Mouse (Mus musculus) liver, embryonic 11.5 days (tissue): ENCODE data around the gene Ankrd2. TPM values are rescaled to one million over a fixed set of nuclear protein-coding genes. Genes with fewer than 3 reads are reported as not detected.

Experiments used
- ATAC-seq: fragments of 200-750 bp; cut with Nextera tagmentation; replicated peaks from 2 replicates; pipeline ENCODE4 v1.8.0; 2017; ENCODE audit warnings: moderate number of reproducible peaks, mild to moderate bottlenecking, moderate TSS enrichment, moderate library complexity; ENCODE audit not compliant: low FRiP score
- DNase-seq: peaks from one replicate; pipeline ENCODE4 v3.0.0-alpha.2; 2017; ENCODE audit warnings: low spot score
- H3K27ac ChIP-seq: fragments of 300-500 bp; sonication (generic); 2 replicates; pipeline ENCODE4 v1.5.1; 2014; ENCODE audit warnings: mild to moderate bottlenecking, low read depth, low read length, control low read depth
- H3K27me3 ChIP-seq: fragments of 300-500 bp; sonication (generic); replicated peaks from 2 replicates; pipeline ENCODE4 v1.6.1; 2014; ENCODE audit warnings: low read length, mixed read lengths; ENCODE audit not compliant: control insufficient read depth, insufficient read depth
- H3K36me3 ChIP-seq: fragments of 300-500 bp; sonication (generic); 2 replicates; pipeline ENCODE4 v1.6.1; 2014; ENCODE audit warnings: mild to moderate bottlenecking, low read length, moderate library complexity, mixed read lengths; ENCODE audit not compliant: control insufficient read depth, insufficient read depth
- H3K4me1 ChIP-seq: fragments of 300-500 bp; sonication (generic); replicated peaks from 2 replicates; pipeline ENCODE4 v1.6.1; 2014; ENCODE audit warnings: low read length, mixed read lengths; ENCODE audit not compliant: control insufficient read depth, insufficient read depth
- H3K4me2 ChIP-seq: fragments of 300-500 bp; sonication (generic); 2 replicates; pipeline ENCODE4 v1.6.1; 2014; ENCODE audit warnings: mild to moderate bottlenecking, control low read depth, moderate library complexity
- H3K4me3 ChIP-seq: fragments of 300-500 bp; sonication (generic); 2 replicates; pipeline ENCODE4 v1.5.1; 2014; ENCODE audit warnings: low read depth, low read length, control low read depth
- H3K9ac ChIP-seq: fragments of 300-500 bp; sonication (generic); 2 replicates; pipeline ENCODE4 v1.6.1; 2014; ENCODE audit warnings: low read depth, low read length, control low read depth
- H3K9me3 ChIP-seq: fragments of 300-500 bp; sonication (generic); 2 replicates; pipeline ENCODE4 v1.6.1; 2016; ENCODE audit warnings: low read length, inconsistent platforms, mixed read lengths; ENCODE audit not compliant: control insufficient read depth
- WGBS: fragments of 180-500 bp; shearing (Covaris S2); extraction: QIAGEN DNeasy Blood & Tissue Kit; methylation state at CpG from one replicate; pipeline ENCODE4 v1.1.7; 2014; 5-methylcytosine and 5-hydroxymethylcytosine counted together
- polyA plus RNA-seq: library from polyadenylated mRNA; unstranded; fragments of >200 nt; fragmentation: Nextera tagmentation; extraction: Ambion mirVana; gene quantifications from 2 replicates; pipeline ENCODE4 v1.2.1, GENCODE M21; 2014

Gene Ankrd2
- polyA plus RNA-seq, 1 experiment from 2014 or later = not detected

DNA sequence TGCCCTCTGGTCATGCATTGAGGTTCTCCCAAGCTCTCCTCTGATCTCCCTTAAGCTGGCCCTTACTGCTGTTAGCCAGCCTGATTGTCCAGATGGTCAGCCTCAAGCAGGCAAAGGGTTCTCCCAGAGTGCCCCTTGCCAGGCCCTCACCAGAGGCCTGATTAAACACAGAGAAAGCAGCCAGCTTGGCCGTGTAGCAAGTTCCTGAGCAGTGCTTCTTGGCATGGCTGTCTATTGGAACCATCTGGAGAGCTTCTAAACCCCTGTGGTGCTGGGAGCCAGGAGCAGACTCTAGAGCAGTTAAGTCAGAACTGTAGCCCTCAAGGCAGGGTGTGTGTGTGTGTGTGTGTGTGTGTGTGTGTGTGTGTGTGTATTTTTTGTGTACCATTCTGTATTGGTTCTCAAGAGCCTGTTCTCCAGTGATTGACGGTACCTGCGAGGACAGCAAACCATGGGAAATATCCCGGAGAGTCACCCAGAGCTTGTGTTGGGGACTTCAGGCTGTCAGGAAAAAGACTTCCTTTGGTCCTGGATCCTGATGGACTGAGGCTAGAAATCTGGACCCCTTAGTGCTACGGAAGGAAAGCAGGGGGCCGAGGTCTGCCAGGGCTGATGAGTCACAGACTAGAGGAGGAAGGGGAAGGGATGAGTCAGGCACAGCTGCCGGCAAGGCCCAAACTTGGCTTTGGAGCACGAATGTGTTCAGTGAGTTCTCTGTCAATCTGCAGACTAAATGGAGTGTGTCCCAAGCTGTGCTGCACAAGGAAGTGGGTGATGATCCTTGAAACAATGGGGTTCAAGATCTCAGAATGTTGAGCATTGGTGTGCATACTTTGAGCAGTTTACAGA, 18.2 kb upstream of the Ankrd2 start:
- no peak overlapping the region for H3K9ac ChIP-seq
- DNase-seq = no peak
- no peak for ATAC-seq
- peaks cover 8% of the 10 kb centered on the region; the same call in 1 of the 2 replicates for H3K4me1 ChIP-seq
- H3K4me2 ChIP-seq = no peak overlapping the region
- no peaks in the 10 kb centered on the region for H3K9me3 ChIP-seq
- H3K27me3 ChIP-seq = no peaks in the 10 kb centered on the region
- H3K4me3 ChIP-seq = no peak overlapping the region
- H3K36me3 ChIP-seq = no peaks in the 10 kb centered on the region
- peak overlapping the region; percentile 45; the same call in 1 of the 2 replicates for H3K27ac ChIP-seq
- WGBS = 51% methylated on average over 8 of the region's 8 CpGs

DNA sequence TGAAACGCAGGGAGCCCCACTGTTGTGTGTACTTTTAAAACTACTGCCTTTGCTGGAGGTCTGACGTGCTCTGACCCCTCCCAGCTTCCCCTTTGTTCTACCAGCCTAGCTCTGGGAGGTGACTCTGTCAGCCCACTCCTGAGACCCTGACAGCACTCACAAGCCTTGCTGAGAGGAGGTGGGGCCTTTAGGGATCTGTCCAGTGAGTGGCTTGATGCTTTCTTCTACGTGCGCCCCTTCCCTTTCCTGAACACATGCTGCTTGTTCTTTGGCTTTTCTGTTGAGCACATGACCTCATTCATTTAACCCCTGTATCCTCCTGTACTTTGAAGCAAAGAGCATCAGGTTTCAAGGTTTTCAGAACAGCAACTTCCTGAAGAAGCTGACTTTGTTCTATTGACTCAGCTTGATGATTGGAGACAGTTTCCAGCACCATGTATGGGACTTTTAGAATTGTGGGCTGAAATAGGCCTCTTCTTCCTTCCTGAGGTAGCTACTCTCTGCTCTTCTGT, 16.7 kb upstream of the Ankrd2 start:
- H3K4me2 ChIP-seq = no peak overlapping the region
- H3K27me3 ChIP-seq = no peaks in the 10 kb centered on the region
- peak overlapping the region; percentile 32; the same call in 1 of the 2 replicates for H3K27ac ChIP-seq
- H3K36me3 ChIP-seq = no peaks in the 10 kb centered on the region
- no peak overlapping the region for H3K4me3 ChIP-seq
- H3K9me3 ChIP-seq = no peaks in the 10 kb centered on the region
- WGBS = 38% methylated on average over 4 of the region's 4 CpGs
- peaks cover 8% of the 10 kb centered on the region; the same call in 1 of the 2 replicates for H3K4me1 ChIP-seq
- ATAC-seq (no peak; the same call in 1 of the 2 replicates), DNase-seq (no peak)
- H3K9ac ChIP-seq = no peak overlapping the region

DNA sequence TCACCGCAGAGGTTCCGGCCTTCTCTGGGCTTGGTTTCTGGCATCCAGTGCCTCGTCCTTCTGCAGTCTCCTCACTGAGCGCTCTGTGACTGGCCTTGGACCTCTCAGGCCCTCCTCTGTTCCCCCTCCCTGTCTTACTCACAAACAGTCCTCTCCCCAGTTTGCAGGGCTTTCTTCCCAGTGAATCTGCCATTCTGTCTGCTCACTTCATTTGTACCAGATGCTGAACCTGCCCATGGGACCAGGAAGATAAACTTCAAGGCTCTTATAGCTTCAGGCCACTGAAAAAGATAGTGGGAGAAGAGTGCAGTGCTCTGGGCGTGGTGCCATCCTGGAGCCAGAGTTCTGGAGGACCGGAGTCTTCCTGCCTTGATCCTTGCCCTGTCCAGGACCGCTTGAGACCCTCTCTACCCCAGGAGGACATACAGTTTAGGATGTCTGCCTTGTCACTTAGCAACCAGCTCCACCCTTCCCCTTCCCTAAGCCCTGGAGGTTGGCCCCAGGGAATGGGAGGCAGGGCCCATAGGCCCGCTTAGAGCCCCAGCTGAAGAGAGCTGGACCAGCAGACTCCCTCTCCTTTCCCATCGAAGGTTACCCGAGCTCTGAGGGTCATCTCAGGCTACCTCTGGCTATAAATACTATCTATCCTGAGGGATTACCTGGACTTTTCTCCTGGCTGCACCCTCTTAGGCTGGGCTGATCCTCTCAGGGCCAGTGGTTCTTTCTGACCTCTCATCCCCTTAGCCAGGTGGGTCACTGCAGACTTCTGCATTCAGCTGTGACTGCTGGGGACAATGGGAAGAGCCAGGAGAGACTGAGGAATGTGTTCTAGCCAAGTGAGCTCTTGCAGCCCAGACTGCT, 13.9 kb upstream of the Ankrd2 start:
- Histone ChIP-seq H3K4me1 (peaks cover 8% of the 10 kb centered on the region; the same call in 1 of the 2 replicates), H3K27me3 (no peaks in the 10 kb centered on the region), H3K36me3 (no peaks in the 10 kb centered on the region), H3K9me3 (no peaks in the 10 kb centered on the region), H3K4me3 (no peak overlapping the region), H3K27ac (no peak overlapping the region), H3K4me2 (no peak overlapping the region), H3K9ac (no peak overlapping the region)
- ATAC-seq (no peak), DNase-seq (no peak)
- 74% methylated on average over 10 of the region's 10 CpGs for WGBS

DNA sequence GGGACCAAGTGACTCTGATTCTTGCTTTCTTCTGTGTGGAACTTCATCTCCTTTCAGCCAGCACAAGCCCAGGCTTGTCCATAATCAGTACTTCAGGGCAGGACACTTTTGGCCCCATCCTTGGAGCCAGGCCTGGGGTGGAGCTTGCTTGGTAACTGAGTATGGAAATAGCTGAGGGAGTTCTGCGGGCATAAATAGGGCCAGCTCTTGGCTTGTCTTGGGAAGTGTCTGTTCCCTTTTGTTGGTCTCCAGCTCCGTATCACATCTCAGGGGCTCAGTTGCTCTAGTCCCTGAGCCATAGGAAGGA, 13.3 kb upstream of the Ankrd2 start:
- Histone ChIP-seq H3K27me3 (no peaks in the 10 kb centered on the region), H3K9me3 (no peaks in the 10 kb centered on the region), H3K4me1 (peaks cover 8% of the 10 kb centered on the region; the same call in 1 of the 2 replicates), H3K4me3 (no peak overlapping the region), H3K27ac (no peak overlapping the region), H3K9ac (no peak overlapping the region), H3K36me3 (no peaks in the 10 kb centered on the region), H3K4me2 (no peak overlapping the region)
- DNase-seq (no peak), ATAC-seq (no peak)
- 88% methylated on average over 2 of the region's 2 CpGs for WGBS

DNA sequence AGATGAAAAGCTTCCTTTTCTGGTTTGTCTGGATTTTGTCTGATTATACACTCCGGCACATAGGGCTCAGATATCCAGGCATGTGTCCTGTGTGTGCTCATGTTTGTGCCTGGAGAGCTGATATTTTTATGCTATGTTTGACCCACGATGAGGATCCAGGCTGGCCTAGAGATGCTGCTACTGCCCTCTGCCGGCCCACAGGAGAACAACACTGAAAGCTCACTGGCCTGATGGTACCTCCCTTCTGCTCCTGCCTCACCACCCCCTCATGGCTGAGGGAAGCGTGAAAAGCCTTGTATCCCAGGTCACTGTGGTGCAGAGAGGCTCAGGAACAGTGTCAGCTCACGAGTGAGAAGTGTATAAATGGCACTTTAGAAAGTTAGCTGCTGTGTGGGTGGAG, 9.6 kb upstream of the Ankrd2 start:
- Histone ChIP-seq H3K27me3 (no peaks in the 10 kb centered on the region), H3K9me3 (no peaks in the 10 kb centered on the region), H3K36me3 (no peaks in the 10 kb centered on the region), H3K9ac (no peak overlapping the region), H3K4me1 (0 out of 2 replicates have a peak, but pooled peaks cover 3% of the 10 kb centered on the region), H3K4me3 (no peak overlapping the region), H3K27ac (no peak overlapping the region), H3K4me2 (no peak overlapping the region)
- peak; percentile 57; the same call in 1 of the 2 replicates for ATAC-seq
- peak; percentile 74 for DNase-seq
- WGBS = 7% methylated on average over 5 of the region's 5 CpGs

DNA sequence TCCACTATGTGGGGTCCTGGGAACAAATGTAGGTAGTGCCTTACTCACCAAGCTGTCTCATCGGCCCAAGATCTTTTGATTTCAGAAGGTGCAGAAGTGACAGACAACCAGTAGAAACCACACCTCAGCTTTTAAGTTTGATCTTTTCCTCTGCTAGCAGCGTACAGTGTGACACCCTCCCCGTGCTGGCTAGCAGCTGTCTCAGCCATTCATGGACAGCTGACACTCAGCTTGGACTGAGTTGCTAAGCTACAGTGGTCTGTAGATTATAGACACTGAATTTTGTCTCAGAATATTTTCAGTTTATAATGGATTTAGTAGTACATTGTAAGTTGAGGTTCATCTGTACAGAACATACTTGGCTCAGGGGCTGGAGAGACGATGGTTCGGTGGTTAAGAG, 4.7 kb upstream of the Ankrd2 start:
- 86% methylated on average over 5 of the region's 5 CpGs for WGBS
- no peak overlapping the region for H3K27ac ChIP-seq

DNA sequence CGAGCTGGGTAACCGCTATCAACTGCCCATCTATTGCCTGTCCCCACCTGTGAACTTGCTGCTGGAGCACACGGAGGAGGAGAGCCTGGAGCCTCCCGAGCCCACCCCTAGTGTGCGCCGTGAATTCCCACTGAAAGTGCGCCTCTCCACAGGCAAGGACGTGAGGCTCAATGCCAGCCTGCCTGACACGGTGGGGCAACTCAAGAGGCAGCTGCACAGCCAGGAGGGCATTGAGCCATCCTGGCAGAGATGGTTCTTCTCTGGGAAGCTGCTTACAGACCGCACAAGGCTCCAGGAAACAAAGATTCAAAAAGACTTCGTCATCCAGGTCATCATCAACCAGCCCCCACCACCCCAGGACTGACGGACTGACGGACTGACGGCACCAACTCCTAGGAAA, 2.2 kb upstream of the Ankrd2 start:
- H3K9ac ChIP-seq = no peak overlapping the region
- H3K36me3 ChIP-seq = no peaks in the 10 kb centered on the region
- DNase-seq (no peak), ATAC-seq (no peak)
- H3K27me3 ChIP-seq = no peaks in the 10 kb centered on the region; the same call in 1 of the 2 replicates
- H3K4me2 ChIP-seq = no peak overlapping the region
- H3K4me3 ChIP-seq = no peak overlapping the region
- H3K27ac ChIP-seq = no peak overlapping the region
- H3K9me3 ChIP-seq = no peaks in the 10 kb centered on the region
- H3K4me1 ChIP-seq = peaks cover 6% of the 10 kb centered on the region; the same call in 1 of the 2 replicates
- 84% methylated on average over 14 of the region's 14 CpGs for WGBS

More for the DNA sequence above, 4.7 kb upstream of the Ankrd2 start:
- Histone ChIP-seq H3K27me3 (no peaks in the 10 kb centered on the region), H3K4me3 (no peak overlapping the region), H3K9me3 (no peaks in the 10 kb centered on the region), H3K9ac (no peak overlapping the region), H3K4me2 (no peak overlapping the region), H3K4me1 (peaks cover 6% of the 10 kb centered on the region; the same call in 1 of the 2 replicates), H3K36me3 (no peaks in the 10 kb centered on the region)
- no peak for DNase-seq
- ATAC-seq = no peak

DNA sequence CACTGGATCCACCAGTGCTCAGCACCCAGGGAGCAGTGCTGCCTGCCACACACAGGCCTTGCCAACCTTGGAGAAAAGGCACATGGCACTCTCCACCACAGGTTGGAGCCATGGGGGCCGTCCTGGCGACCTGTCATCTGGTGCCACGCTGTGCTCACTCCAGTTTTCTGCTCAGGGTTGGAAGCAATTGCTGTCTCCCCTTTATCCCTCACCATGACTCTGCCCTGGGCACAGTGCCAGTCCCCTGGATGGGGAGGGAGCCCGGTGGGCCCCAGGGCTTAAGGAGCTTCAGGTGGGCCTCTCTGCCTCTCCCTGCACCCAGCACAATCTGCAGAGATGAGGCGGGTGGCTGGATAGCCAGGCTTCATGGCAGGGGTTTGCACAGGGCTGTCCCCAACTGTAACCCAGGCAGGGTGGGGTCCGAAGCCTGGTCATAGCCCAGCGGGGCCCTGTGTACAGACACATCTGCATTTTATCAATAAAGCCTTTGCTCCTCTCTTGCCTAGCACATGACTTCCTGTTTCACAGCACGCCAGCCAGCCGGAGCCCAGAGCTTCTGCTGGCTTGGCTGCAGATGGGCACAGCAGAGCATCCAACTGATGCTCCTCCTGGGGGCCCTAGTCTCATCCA, 1.5 kb upstream of the Ankrd2 start:
- H3K9me3 ChIP-seq = no peaks in the 10 kb centered on the region
- no peaks in the 10 kb centered on the region; the same call in 1 of the 2 replicates for H3K27me3 ChIP-seq
- peaks cover 6% of the 10 kb centered on the region; the same call in 1 of the 2 replicates for H3K4me1 ChIP-seq
- H3K9ac ChIP-seq = no peak overlapping the region
- ATAC-seq (no peak), DNase-seq (no peak)
- H3K27ac ChIP-seq = no peak overlapping the region
- no peak overlapping the region for H3K4me2 ChIP-seq
- 63% methylated on average over 9 of the region's 9 CpGs for WGBS
- H3K4me3 ChIP-seq = no peak overlapping the region
- no peaks in the 10 kb centered on the region for H3K36me3 ChIP-seq
